Mouse (Mus musculus): Measurements from ENCODE around the gene Ankrd45. TPM values are rescaled to one million over a fixed set of nuclear protein-coding genes. Genes with fewer than 3 reads are reported as not detected.

The Ankrd45 gene
- polyA plus RNA-seq, 2 experiments = 1.1 to 1.5 TPM

DNA sequence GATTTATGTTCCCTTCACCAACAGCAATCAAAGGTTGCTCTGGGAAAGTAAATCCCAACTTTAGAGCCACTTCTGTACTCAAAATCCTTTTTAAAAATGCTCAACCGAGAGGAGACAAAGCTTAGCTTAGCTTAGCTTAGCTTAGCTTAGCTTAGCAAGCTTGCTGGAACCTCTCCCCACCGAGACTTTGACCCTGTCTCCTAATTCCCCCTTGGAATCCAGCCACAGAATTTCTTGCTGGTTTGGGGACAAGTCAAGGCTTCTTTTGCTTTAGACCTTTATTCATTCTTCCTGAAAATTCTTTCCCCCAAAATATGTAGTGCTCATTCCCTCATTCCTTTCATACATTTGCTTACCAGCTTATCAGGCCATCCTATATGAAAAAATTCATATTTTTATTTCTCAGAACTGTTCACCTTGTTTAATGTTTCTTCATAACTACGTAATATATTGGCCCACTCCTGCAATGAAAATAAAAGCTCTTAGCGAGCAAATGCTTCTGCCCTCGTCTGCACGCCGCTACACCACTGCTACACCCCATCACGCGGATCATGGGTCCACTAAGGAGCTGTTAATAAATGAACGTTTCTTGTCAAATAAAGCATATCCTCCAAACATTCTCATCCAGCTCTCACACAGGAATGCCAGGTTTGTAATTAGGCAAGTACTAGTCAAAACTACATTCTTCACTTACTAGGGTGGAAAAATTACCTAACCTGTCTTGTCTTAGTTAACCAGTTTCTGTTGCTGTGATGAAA lies 19.7 kb upstream of the Ankrd45 start:
- no peak for ATAC-seq (ENCODE audit: low FRiP score, low read depth)

DNA sequence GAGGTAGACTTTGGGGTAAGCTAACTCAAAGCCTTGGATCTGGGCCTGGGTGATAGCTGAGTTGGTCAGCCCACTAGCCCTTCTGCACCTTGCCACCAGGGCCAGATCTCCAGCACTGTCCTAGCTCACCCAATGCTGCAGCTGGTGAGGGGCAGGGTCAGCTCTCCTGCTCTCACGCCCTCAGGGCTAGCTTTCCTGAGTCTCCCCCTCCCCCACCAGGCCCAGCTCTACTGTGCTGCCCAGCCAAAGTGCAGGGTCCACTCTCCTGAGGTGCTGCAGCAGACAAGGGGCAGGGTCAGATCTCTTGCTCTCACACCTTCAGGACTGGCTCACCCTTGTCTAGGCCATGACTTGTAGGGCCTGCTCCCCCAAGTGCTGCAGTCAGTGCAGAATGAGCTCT lies 16.0 kb upstream of the Ankrd45 start:
- no peak for TF ChIP-seq POLR2A (IDR thresholded peaks at IDR 0.05; ENCODE audit: borderline replicate concordance, extremely low read depth, insufficient read depth, insufficient read length)
- peaks cover 13% of the 10 kb centered on the region for H3K36me3 ChIP-seq (ENCODE audit: control insufficient read depth, insufficient read depth, low read length)
- H3K27ac ChIP-seq (replicated peaks; ENCODE audit: low read depth, low read length) = no peak overlapping the region
- DNase-seq (ENCODE audit: low spot score) (no peak), ATAC-seq (ENCODE audit: low FRiP score, low read depth) (no peak)
- H3K9me3 ChIP-seq (ENCODE audit: control insufficient read depth, low read length) = no peaks in the 10 kb centered on the region
- peaks cover 6% of the 10 kb centered on the region; the same call in 1 of the 2 replicates for H3K4me1 ChIP-seq (ENCODE audit: control insufficient read depth, insufficient read depth, low read length)
- no peaks in the 10 kb centered on the region for H3K27me3 ChIP-seq (ENCODE audit: control insufficient read depth, insufficient read depth, low read length)
- 82% methylated on average over 1 of the region's 1 CpGs for WGBS
- H3K9ac ChIP-seq (ENCODE audit: low read depth, low read length, severe bottlenecking) = no peak overlapping the region
- H3K4me3 ChIP-seq (replicated peaks; ENCODE audit: low read length) = no peak overlapping the region
- no peak overlapping the region for H3K4me2 ChIP-seq (replicated peaks; ENCODE audit: low read depth, low read length, severe bottlenecking)

More for the DNA sequence above, 19.7 kb upstream of the Ankrd45 start:
- DNase-seq (ENCODE audit: low spot score) = no peak
- Histone ChIP-seq H3K9me3 (ENCODE audit: control insufficient read depth, low read length) (no peaks in the 10 kb centered on the region), H3K4me2 (replicated peaks; ENCODE audit: low read depth, low read length, severe bottlenecking) (no peak overlapping the region), H3K9ac (ENCODE audit: low read depth, low read length, severe bottlenecking) (no peak overlapping the region), H3K4me3 (replicated peaks; ENCODE audit: low read length) (no peak overlapping the region), H3K27me3 (ENCODE audit: control insufficient read depth, insufficient read depth, low read length) (no peaks in the 10 kb centered on the region), H3K4me1 (ENCODE audit: control insufficient read depth, insufficient read depth, low read length) (no peaks in the 10 kb centered on the region), H3K36me3 (ENCODE audit: control insufficient read depth, insufficient read depth, low read length) (peaks cover 13% of the 10 kb centered on the region), H3K27ac (replicated peaks; ENCODE audit: low read depth, low read length) (no peak overlapping the region)
- TF ChIP-seq POLR2A (IDR thresholded peaks at IDR 0.05; ENCODE audit: borderline replicate concordance, extremely low read depth, insufficient read depth, insufficient read length) = no peak
- 88% methylated on average over 10 of the region's 10 CpGs for WGBS

DNA sequence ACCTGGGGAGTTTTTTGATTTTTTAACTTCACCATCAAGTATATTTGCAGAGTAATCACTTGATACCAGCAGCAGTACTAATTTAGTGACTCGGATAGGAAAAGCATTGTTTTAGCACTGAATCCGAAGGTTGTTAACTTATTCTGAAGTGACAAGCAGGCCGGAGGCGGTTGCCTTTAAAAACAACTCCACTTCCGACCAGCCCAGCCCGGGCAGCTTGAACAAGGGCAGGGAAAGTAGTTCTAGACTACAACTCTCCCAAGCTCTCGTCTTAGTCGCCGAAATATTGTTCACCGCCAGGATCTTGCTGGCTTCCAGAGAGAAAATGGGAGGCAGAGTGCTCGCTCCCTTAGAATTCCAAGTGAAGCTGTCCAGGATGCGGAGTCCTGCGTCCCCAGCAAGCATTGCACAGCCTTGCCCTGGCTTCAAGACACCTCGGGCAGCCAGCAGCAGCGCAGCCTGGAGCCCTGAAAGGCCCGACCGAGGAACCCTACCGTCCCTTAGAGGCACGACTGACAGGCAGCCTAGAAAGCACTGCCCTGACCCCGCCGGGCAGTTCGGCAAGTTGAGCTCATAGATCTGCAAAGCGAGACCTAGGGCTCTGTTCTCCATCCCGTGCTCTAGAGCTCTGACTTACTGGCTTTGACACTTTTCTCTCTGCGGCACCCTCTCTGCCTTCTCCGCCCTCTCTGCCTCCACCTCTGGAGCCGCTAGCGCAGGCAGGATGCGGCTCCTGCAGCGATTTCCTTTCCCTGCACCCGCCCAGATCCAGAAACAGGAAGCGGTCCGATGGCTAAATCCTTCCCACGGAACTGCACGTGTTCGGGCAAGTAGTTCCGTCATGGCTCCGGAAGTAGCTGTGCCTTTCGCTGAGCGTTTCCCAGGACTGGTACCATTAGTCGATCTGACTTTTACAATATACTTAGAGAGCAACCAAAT lies 11.5 kb upstream of the Ankrd45 start, which contains the start of gene Klhl20:
Gene Klhl20 (minus strand): TSS at position 786 of the 939 bp plus-strand sequence.
- Histone ChIP-seq H3K27ac (replicated peaks; ENCODE audit: low read depth, low read length) (peak within 1 kb of the TSS; percentile 82), H3K9ac (ENCODE audit: low read depth, low read length, severe bottlenecking) (peak within 1 kb of the TSS; percentile 90), H3K4me1 (ENCODE audit: control insufficient read depth, insufficient read depth, low read length) (peaks cover 6% of the 10 kb centered on the region; the same call in 1 of the 2 replicates), H3K9me3 (ENCODE audit: control insufficient read depth, low read length) (no peaks in the 10 kb centered on the region), H3K4me2 (replicated peaks; ENCODE audit: low read depth, low read length, severe bottlenecking) (peak within 1 kb of the TSS; percentile 70), H3K36me3 (ENCODE audit: control insufficient read depth, insufficient read depth, low read length) (peaks cover 8% of the 10 kb centered on the region), H3K4me3 (replicated peaks; ENCODE audit: low read length) (peak within 1 kb of the TSS; percentile 75), H3K27me3 (ENCODE audit: control insufficient read depth, insufficient read depth, low read length) (no peaks in the 10 kb centered on the region)
- WGBS = 1% methylated on average over 41 of the region's 41 CpGs
- DNase-seq (ENCODE audit: low spot score) (peak; percentile 94), ATAC-seq (ENCODE audit: low FRiP score, low read depth) (peak; percentile 98)
- peak; percentile 91; the same call in 1 of the 2 replicates for TF ChIP-seq POLR2A (IDR thresholded peaks at IDR 0.05; ENCODE audit: borderline replicate concordance, extremely low read depth, insufficient read depth, insufficient read length)

DNA sequence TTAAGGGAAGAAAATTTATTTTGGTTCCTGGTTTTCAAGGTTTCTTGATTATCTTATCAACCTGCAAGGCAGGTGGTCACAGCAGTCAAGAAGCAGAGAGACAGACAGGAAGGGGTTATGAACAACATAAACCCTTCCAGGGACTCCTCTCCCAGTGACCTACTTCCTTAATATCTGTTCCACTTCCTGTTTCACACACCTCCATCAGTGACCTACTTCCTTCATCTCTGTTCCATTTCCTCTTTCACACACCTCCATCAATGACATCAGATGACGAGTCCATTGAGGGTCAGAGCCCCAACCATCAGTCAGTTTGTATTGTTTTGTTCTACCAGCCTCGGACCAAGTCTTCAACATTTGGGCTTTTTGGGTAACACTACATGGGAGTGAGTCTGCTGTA lies 3.0 kb upstream of the Ankrd45 start:
- no peak overlapping the region for H3K9ac ChIP-seq (ENCODE audit: low read depth, low read length, severe bottlenecking)
- no peak overlapping the region for H3K27ac ChIP-seq (replicated peaks; ENCODE audit: low read depth, low read length)
- DNase-seq (ENCODE audit: low spot score) = no peak
- no peaks in the 10 kb centered on the region for H3K9me3 ChIP-seq (ENCODE audit: control insufficient read depth, low read length)
- ATAC-seq (ENCODE audit: low FRiP score, low read depth) = no peak
- no peak for TF ChIP-seq POLR2A (IDR thresholded peaks at IDR 0.05; ENCODE audit: borderline replicate concordance, extremely low read depth, insufficient read depth, insufficient read length)
- no peaks in the 10 kb centered on the region for H3K27me3 ChIP-seq (ENCODE audit: control insufficient read depth, insufficient read depth, low read length)
- H3K4me2 ChIP-seq (replicated peaks; ENCODE audit: low read depth, low read length, severe bottlenecking) = no peak overlapping the region
- 82% methylated on average over 2 of the region's 2 CpGs for WGBS
- H3K36me3 ChIP-seq (ENCODE audit: control insufficient read depth, insufficient read depth, low read length) = no peaks in the 10 kb centered on the region
- peaks cover 5% of the 10 kb centered on the region; the same call in 1 of the 2 replicates for H3K4me1 ChIP-seq (ENCODE audit: control insufficient read depth, insufficient read depth, low read length)
- H3K4me3 ChIP-seq (replicated peaks; ENCODE audit: low read length) = no peak overlapping the region

Data from limb, embryonic 14.5 days (tissue).